Mouse (Mus musculus) liver, embryonic 11.5 days (tissue): ENCODE data around the gene Arf5. TPM values are rescaled to one million over a fixed set of nuclear protein-coding genes. Genes with fewer than 3 reads are reported as not detected.

Experiments
- ATAC-seq: fragments of 200-750 bp; cut with Nextera tagmentation; replicated peaks from 2 replicates; pipeline ENCODE4 v1.8.0; 2017; ENCODE audit warnings: moderate number of reproducible peaks, mild to moderate bottlenecking, moderate TSS enrichment, moderate library complexity; ENCODE audit not compliant: low FRiP score
- DNase-seq: peaks from one replicate; pipeline ENCODE4 v3.0.0-alpha.2; 2017; ENCODE audit warnings: low spot score
- H3K27ac ChIP-seq: fragments of 300-500 bp; sonication (generic); 2 replicates; pipeline ENCODE4 v1.5.1; 2014; ENCODE audit warnings: mild to moderate bottlenecking, low read depth, low read length, control low read depth
- H3K27me3 ChIP-seq: fragments of 300-500 bp; sonication (generic); replicated peaks from 2 replicates; pipeline ENCODE4 v1.6.1; 2014; ENCODE audit warnings: low read length, mixed read lengths; ENCODE audit not compliant: control insufficient read depth, insufficient read depth
- H3K36me3 ChIP-seq: fragments of 300-500 bp; sonication (generic); 2 replicates; pipeline ENCODE4 v1.6.1; 2014; ENCODE audit warnings: mild to moderate bottlenecking, low read length, moderate library complexity, mixed read lengths; ENCODE audit not compliant: control insufficient read depth, insufficient read depth
- H3K4me1 ChIP-seq: fragments of 300-500 bp; sonication (generic); replicated peaks from 2 replicates; pipeline ENCODE4 v1.6.1; 2014; ENCODE audit warnings: low read length, mixed read lengths; ENCODE audit not compliant: control insufficient read depth, insufficient read depth
- H3K4me2 ChIP-seq: fragments of 300-500 bp; sonication (generic); 2 replicates; pipeline ENCODE4 v1.6.1; 2014; ENCODE audit warnings: mild to moderate bottlenecking, control low read depth, moderate library complexity
- H3K4me3 ChIP-seq: fragments of 300-500 bp; sonication (generic); 2 replicates; pipeline ENCODE4 v1.5.1; 2014; ENCODE audit warnings: low read depth, low read length, control low read depth
- H3K9ac ChIP-seq: fragments of 300-500 bp; sonication (generic); 2 replicates; pipeline ENCODE4 v1.6.1; 2014; ENCODE audit warnings: low read depth, low read length, control low read depth
- H3K9me3 ChIP-seq: fragments of 300-500 bp; sonication (generic); 2 replicates; pipeline ENCODE4 v1.6.1; 2016; ENCODE audit warnings: low read length, inconsistent platforms, mixed read lengths; ENCODE audit not compliant: control insufficient read depth
- WGBS: fragments of 180-500 bp; shearing (Covaris S2); extraction: QIAGEN DNeasy Blood & Tissue Kit; methylation state at CpG from one replicate; pipeline ENCODE4 v1.1.7; 2014; 5-methylcytosine and 5-hydroxymethylcytosine counted together
- polyA plus RNA-seq: library from polyadenylated mRNA; unstranded; fragments of >200 nt; fragmentation: Nextera tagmentation; extraction: Ambion mirVana; gene quantifications from 2 replicates; pipeline ENCODE4 v1.2.1, GENCODE M21; 2014

Arf5 gene
- 348 and 356 TPM in 2 replicates for polyA plus RNA-seq

DNA sequence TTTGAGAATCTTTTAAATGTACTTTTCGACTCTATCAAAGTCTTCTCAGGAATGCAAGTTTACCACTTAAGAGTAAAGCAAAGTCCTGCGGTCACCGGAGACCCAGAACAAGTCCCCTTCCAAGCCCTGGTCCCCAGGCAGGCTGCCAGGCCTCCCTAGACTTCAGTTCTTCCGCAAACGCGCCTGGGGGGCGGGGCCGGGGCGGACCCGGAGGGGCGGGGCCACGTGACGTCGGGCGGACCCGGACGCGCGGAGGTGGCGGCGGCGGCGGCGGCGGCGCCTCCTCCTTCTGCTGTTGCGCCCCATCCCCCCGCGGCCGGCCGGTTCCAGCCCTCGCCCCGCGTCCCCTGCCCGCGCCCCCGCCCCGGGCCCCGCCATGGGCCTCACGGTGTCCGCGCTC is at the start of gene Arf5:
Arf5 (plus strand) TSS at position 248 of the 400 bp plus-strand sequence.
- peaks cover 26% of the 10 kb centered on the region for H3K4me1 ChIP-seq

DNA sequence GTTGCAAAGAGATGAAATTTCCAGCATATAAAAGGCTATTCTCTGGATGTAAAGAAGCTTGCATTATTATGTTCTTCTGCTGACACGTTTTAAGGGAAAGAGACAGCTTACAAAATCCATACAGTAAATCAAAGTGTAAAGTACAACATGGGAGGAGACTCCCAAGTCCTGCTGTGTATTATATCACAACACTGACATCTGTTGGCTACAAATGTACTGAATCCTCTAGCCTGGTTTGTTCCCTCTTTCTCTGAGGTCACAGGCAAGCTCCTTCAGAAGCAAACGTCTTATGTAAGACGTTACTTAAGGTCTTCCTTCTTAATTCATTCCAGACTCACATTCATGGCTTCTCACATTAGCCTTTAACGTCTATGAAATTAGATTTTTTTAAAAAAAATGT is 41.4 kb upstream of the Arf5 start:
- Histone ChIP-seq H3K27me3 (no peaks in the 10 kb centered on the region), H3K4me3 (no peak overlapping the region), H3K9ac (no peak overlapping the region), H3K4me1 (no peaks in the 10 kb centered on the region), H3K27ac (no peak overlapping the region), H3K36me3 (no peaks in the 10 kb centered on the region), H3K9me3 (no peaks in the 10 kb centered on the region), H3K4me2 (no peak overlapping the region)
- no peak for DNase-seq
- WGBS: 50% methylated on average over 4 of the region's 4 CpGs
- ATAC-seq: no peak

More for the DNA sequence above, at the start of gene Arf5:
- DNase-seq (peak; percentile 91), ATAC-seq (peak; percentile 57)
- 1% methylated on average over 27 of the region's 42 CpGs for WGBS
- H3K36me3 ChIP-seq: peaks cover 19% of the 10 kb centered on the region
- peak within 1 kb of the TSS; percentile 95 for H3K4me3 ChIP-seq
- H3K27me3 ChIP-seq: no peaks in the 10 kb centered on the region
- peak within 1 kb of the TSS; percentile 92 for H3K9ac ChIP-seq
- no peaks in the 10 kb centered on the region for H3K9me3 ChIP-seq
- peak within 1 kb of the TSS; percentile 83 for H3K27ac ChIP-seq
- H3K4me2 ChIP-seq: peak within 1 kb of the TSS; percentile 75

DNA sequence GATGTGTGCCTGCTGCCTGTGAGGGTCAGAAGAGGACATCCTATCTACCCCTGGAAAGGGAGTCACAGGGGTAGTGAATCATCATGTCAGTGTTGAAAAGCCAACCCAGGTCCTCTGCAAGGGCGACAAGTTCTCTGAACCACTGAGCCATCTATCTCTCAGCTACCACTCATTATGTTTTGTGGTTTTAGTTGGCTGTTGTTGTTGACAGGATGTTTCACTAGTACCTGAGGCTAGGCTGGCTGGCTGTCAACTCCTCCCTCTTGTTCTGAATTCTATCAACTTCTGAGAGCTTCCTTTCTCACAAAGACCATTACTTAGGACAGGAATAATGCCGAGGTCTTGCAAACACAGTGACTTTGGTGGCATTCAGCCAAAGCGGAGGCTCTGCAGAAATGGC is 38.2 kb upstream of the Arf5 start:
- 72% methylated on average over 3 of the region's 3 CpGs for WGBS
- Histone ChIP-seq H3K4me3 (no peak overlapping the region), H3K36me3 (no peaks in the 10 kb centered on the region), H3K27ac (no peak overlapping the region), H3K27me3 (no peaks in the 10 kb centered on the region), H3K9ac (no peak overlapping the region), H3K4me2 (no peak overlapping the region), H3K4me1 (no peaks in the 10 kb centered on the region), H3K9me3 (no peaks in the 10 kb centered on the region)
- ATAC-seq: no peak
- DNase-seq: no peak

DNA sequence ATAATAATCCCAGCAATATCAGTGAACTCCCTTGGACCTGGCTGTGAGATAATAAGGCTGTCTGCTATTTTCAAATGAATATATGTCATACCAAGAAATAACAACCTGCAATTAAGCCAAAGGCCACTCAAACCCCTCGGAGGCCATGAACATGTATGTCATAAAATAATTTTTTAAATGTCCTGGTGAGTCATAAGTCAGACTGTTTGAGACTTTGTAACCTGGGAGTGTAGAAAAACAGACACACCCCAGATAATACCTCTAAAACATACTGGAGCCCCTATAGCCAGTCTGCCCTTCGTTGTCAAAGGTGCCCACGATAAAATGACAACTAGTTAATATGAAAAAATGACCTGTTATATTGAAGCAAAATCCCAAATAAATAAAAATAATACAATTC is 34.3 kb upstream of the Arf5 start:
- WGBS: 85% methylated on average over 3 of the region's 3 CpGs
- Histone ChIP-seq H3K4me1 (no peaks in the 10 kb centered on the region), H3K9me3 (no peaks in the 10 kb centered on the region), H3K27ac (no peak overlapping the region), H3K27me3 (no peaks in the 10 kb centered on the region), H3K4me2 (no peak overlapping the region), H3K4me3 (no peak overlapping the region), H3K36me3 (no peaks in the 10 kb centered on the region), H3K9ac (no peak overlapping the region)
- no peak for DNase-seq
- no peak for ATAC-seq

DNA sequence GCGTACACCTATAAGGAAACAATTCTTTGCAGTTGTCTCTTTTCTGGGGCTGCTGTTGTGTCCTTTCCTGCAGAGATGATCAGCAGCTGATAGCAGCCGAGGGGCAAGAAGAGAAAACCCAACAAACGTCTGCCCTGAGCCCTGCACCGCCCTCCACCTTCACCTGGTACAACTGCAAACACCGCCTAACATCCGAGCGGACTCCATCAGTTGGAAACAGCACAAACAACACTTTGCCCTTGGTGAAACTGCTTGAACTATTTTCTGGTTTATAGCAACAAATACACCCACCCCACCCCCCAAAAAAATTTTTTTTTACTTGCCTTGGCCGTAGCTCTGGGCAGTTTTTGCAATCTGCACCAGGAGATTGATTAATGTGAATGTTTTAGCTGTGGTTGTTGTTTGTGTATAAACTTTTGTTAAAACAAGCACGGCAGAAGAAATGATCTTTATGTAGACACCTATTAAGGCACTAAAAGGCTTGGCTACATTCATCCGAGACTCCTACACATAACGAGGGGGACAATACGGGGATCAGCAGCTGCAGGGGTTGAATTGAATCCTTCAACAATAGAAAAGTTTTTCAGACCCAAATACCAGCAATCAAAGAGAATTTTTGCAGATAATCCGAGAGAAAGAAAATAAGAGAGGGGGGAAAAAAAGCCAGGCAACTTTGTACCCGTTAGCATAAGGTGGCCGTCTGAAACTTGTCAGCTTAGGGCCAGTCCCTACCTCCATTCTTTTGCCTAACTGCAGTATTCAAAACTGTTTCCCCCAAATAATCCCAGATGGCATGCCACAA is 27.1 kb upstream of the Arf5 start:
- no peak for ATAC-seq
- 32% methylated on average over 15 of the region's 15 CpGs for WGBS
- peaks cover 3% of the 10 kb centered on the region; the same call in 1 of the 2 replicates for H3K9me3 ChIP-seq
- no peak overlapping the region for H3K27ac ChIP-seq
- H3K4me3 ChIP-seq: no peak overlapping the region
- H3K36me3 ChIP-seq: no peaks in the 10 kb centered on the region
- peaks cover 39% of the 10 kb centered on the region for H3K27me3 ChIP-seq
- H3K4me1 ChIP-seq: no peaks in the 10 kb centered on the region
- no peak for DNase-seq
- peak overlapping the region; percentile 60 for H3K4me2 ChIP-seq
- H3K9ac ChIP-seq: no peak overlapping the region

DNA sequence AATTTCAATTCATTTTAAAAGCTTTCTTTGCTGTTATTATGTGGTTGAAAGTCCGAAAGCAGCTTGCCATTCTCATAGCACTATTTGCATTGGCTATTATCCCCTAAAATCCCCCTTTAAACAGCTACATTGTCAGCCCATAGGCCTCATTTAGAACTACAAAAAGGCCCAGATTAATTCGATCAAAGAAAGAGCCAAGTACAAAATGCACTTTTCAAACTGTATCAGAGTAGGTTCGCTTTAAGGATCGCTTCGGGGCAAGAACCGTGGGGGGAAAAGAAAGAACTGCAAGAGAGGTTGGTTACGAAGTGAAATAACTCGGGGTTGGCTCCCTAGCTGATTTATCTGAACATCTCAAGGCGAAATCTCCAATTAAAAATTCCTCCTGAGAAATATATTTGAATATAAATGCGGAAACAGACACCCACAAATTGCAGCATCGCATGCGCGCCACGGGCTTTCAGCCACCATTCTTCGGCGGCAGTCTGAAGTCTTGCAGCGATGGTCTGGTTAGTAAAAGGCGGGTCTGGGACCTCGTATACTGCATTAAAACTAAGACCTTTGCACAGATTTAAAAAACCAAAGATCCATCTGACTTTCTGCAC is 26.4 kb upstream of the Arf5 start:
- 4% methylated on average over 19 of the region's 19 CpGs for WGBS
- no peak overlapping the region for H3K9ac ChIP-seq
- no peak for DNase-seq

DNA sequence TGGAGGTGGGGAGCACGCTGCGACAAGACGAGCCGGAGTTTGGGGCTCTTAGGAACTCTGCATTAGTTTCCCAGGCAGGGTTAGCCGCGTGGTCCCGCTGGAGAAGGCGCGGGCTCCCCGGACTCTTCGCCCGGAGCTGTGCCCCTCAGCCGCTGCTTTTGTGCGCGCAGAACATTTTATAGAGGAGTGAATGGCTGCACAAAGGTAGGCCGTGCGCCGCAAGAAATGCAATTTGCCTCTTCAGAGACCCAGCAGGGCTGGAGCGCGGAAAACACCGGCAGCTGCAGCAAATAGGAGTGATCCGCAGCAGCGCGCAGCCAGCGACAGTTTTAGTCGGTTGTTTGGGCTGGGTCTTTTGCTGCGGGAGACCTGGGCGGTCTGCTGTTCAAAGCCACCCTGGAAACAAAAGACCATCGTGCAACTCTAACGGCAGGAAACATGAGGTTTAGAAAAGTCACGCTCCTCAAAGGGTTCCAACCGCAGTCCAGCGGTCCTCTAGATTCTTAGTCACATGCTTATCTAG is 25.6 kb upstream of the Arf5 start, which contains the start of gene Zfp800:
Zfp800 (minus strand) TSS at position 325 of the 523 bp plus-strand sequence.
- WGBS: 2% methylated on average over 33 of the region's 33 CpGs
- DNase-seq (peak; percentile 53), ATAC-seq (no peak)
- Histone ChIP-seq H3K9ac (no peak within 1 kb of the TSS), H3K4me3 (peak within 1 kb of the TSS; percentile 34), H3K36me3 (no peaks in the 10 kb centered on the region), H3K4me2 (peak within 1 kb of the TSS; percentile 60), H3K4me1 (no peaks in the 10 kb centered on the region), H3K27me3 (peaks cover 39% of the 10 kb centered on the region), H3K9me3 (peaks cover 3% of the 10 kb centered on the region; the same call in 1 of the 2 replicates), H3K27ac (no peak within 1 kb of the TSS)

More for the DNA sequence above, 26.4 kb upstream of the Arf5 start:
- Histone ChIP-seq H3K4me3 (peak overlapping the region; percentile 34), H3K4me2 (peak overlapping the region; percentile 60), H3K36me3 (no peaks in the 10 kb centered on the region), H3K27me3 (peaks cover 39% of the 10 kb centered on the region), H3K27ac (no peak overlapping the region), H3K4me1 (no peaks in the 10 kb centered on the region), H3K9me3 (peaks cover 3% of the 10 kb centered on the region; the same call in 1 of the 2 replicates)
- ATAC-seq: no peak

DNA sequence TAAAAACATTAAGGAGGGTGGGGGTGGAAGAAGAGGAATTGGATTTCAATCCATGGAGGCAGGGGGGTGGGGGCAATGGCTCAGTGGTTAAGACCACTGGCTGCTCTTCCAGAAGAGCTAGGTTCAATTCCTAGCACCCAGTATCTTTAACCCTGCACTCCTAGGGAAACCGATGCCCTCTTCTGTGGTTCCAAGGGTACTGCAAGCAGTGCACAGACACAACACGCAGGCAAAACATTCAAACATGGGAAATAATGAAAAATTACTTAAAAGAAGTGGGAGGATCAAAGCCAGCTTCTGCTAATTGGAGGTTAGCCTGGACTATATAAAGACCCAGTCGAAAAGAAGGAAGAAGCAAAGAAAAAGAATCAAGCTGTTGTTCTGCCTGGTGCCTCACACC is 24.6 kb upstream of the Arf5 start:
- Histone ChIP-seq H3K9ac (no peak overlapping the region), H3K36me3 (no peaks in the 10 kb centered on the region), H3K4me1 (no peaks in the 10 kb centered on the region), H3K9me3 (peaks cover 3% of the 10 kb centered on the region; the same call in 1 of the 2 replicates), H3K27me3 (peaks cover 39% of the 10 kb centered on the region), H3K4me3 (no peak overlapping the region), H3K4me2 (no peak overlapping the region), H3K27ac (no peak overlapping the region)
- ATAC-seq: no peak
- DNase-seq: no peak
- WGBS: 71% methylated on average over 3 of the region's 3 CpGs
